Mouse (Mus musculus) E14TG2a.4 (cell line): Measurements from ENCODE around the gene Aldh4a1.

Experiments used
- CTCF ChIP-seq: conservative IDR thresholded peaks from 2 replicates; pipeline ENCODE4 v1.5.1; 2014; ENCODE audit warnings: low read length
- NANOG ChIP-seq: IDR thresholded peaks from 2 replicates; pipeline ENCODE4 v1.6.1; 2014; ENCODE audit warnings: borderline replicate concordance, low read length, mixed read lengths
- POU5F1 ChIP-seq: IDR thresholded peaks from 2 replicates; pipeline ENCODE4 v1.6.1; 2014; ENCODE audit warnings: low read length, borderline replicate concordance

DNA sequence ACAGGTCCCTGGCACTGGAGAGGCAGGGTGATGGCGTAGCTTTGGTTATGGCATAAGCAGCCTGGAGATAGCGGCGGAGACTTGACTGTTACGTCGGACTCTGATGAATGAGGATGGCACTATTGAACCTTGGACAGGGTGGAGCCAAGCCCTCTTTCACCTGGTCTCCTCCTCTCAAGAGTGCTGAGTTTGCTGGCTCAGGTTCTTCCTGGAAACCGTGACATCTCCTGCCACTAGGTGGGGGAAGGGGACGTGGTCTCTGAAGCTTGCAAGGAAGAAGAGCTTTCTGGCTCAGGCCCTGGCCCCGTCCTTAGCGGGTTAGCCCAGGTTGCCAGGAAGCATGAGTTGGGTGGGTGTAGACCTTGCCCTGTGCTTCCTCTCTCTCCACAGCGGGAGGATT lies 7.5 kb downstream of the Aldh4a1 start:
- TF ChIP-seq CTCF (peak; percentile 13; the same call in 1 of the 2 replicates), NANOG (no peak), POU5F1 (no peak)
